Mouse (Mus musculus) kidney, embryonic 16.5 days (tissue): Measurements from ENCODE around the gene Dnah7a. TPM values are rescaled to one million over a fixed set of nuclear protein-coding genes. Genes with fewer than 3 reads are reported as not detected.
"Not testable (repeated sequence)": the region's sequence is repeated elsewhere in the genome, so short reads cannot be mapped to it uniquely, and the experiment has no call there.

Experiments
- ATAC-seq: fragments of 200-750 bp; cut with Nextera tagmentation; 2 replicates; pipeline ENCODE4 v1.8.0; 2017; ENCODE audit warnings: moderate TSS enrichment; ENCODE audit not compliant: low FRiP score, low TSS enrichment
- H3K27ac ChIP-seq: fragments of 300-500 bp; sonication (generic); 2 replicates; pipeline ENCODE4 v1.5.1; 2014; ENCODE audit warnings: low read length
- H3K27me3 ChIP-seq: fragments of 300-500 bp; sonication (generic); 2 replicates; pipeline ENCODE4 v1.6.1; 2014; ENCODE audit warnings: low read length, control low read depth, mixed read lengths; ENCODE audit not compliant: insufficient read depth
- H3K36me3 ChIP-seq: fragments of 300-500 bp; sonication (generic); 2 replicates; pipeline ENCODE4 v1.6.1; 2014; ENCODE audit warnings: low read length, control low read depth, mixed read lengths; ENCODE audit not compliant: insufficient read depth
- H3K4me1 ChIP-seq: fragments of 300-500 bp; sonication (generic); 2 replicates; pipeline ENCODE4 v1.6.1; 2014; ENCODE audit warnings: low read length, control low read depth, mixed read lengths; ENCODE audit not compliant: insufficient read depth
- H3K4me2 ChIP-seq: fragments of 300-500 bp; sonication (generic); replicated peaks from 2 replicates; pipeline ENCODE4 v1.6.1; 2014; ENCODE audit warnings: low read depth, low read length
- H3K4me3 ChIP-seq: fragments of 300-500 bp; sonication (generic); 2 replicates; pipeline ENCODE4 v1.5.1; 2014; ENCODE audit warnings: mild to moderate bottlenecking, low read length
- H3K9ac ChIP-seq: fragments of 300-500 bp; sonication (generic); replicated peaks from 2 replicates; pipeline ENCODE4 v1.6.1; 2014; ENCODE audit warnings: low read length
- H3K9me3 ChIP-seq: fragments of 300-500 bp; sonication (generic); 2 replicates; pipeline ENCODE4 v1.6.1; 2016; ENCODE audit warnings: low read length, control low read depth
- WGBS: fragments of 180-500 bp; shearing (Covaris S2); extraction: QIAGEN DNeasy Blood & Tissue Kit; methylation state at CpG from one replicate; pipeline ENCODE4 v1.1.7; 2014; 5-methylcytosine and 5-hydroxymethylcytosine counted together
- polyA plus RNA-seq: library from polyadenylated mRNA; unstranded; fragments of >200 nt; fragmentation: Nextera tagmentation; extraction: Ambion mirVana; gene quantifications from 2 replicates; pipeline ENCODE4 v1.2.1, GENCODE M21; 2015

The Dnah7a gene
- polyA plus RNA-seq, 1 experiment from 2014 or later = 0.70 TPM

GRCm38 (mm10) chr1:53711069-53711468 is 4.5 kb upstream of the Dnah7a start:
- no peak overlapping the region for H3K4me2 ChIP-seq
- no peaks in the 10 kb centered on the region for H3K27me3 ChIP-seq
- H3K4me1 ChIP-seq = peaks cover 3% of the 10 kb centered on the region; the same call in 1 of the 2 replicates
- H3K9ac ChIP-seq = no peak overlapping the region
- H3K9me3 ChIP-seq = no peaks in the 10 kb centered on the region
- ATAC-seq = no peak
- no peak overlapping the region for H3K27ac ChIP-seq
- H3K36me3 ChIP-seq = no peaks in the 10 kb centered on the region
- WGBS = 93% methylated on average over 9 of the region's 9 CpGs
- no peak overlapping the region for H3K4me3 ChIP-seq

GRCm38 (mm10) chr1:53709602-53710001 is 3.0 kb upstream of the Dnah7a start:
- ATAC-seq, H3K27me3 ChIP-seq, H3K4me1 ChIP-seq, H3K9ac ChIP-seq, H3K27ac ChIP-seq, H3K9me3 ChIP-seq, H3K4me2 ChIP-seq, H3K36me3 ChIP-seq, H3K4me3 ChIP-seq: not testable (repeated sequence)
- WGBS = 82% methylated on average over 5 of the region's 5 CpGs

GRCm38 (mm10) chr1:53704164-53704563 is 2.4 kb downstream of the Dnah7a start:
- no peak for ATAC-seq
- H3K4me3 ChIP-seq = no peak overlapping the region
- no peak overlapping the region for H3K9ac ChIP-seq
- WGBS = 87% methylated on average over 5 of the region's 5 CpGs
- no peak overlapping the region for H3K27ac ChIP-seq
- H3K4me2 ChIP-seq = no peak overlapping the region
- H3K27me3 ChIP-seq = no peaks in the 10 kb centered on the region
- H3K4me1 ChIP-seq = peaks cover 3% of the 10 kb centered on the region; the same call in 1 of the 2 replicates
- H3K9me3 ChIP-seq = no peaks in the 10 kb centered on the region
- H3K36me3 ChIP-seq = no peaks in the 10 kb centered on the region

GRCm38 (mm10) chr1:53664268-53664667 is 42.3 kb downstream of the Dnah7a start:
- H3K36me3 ChIP-seq, H3K4me2 ChIP-seq, H3K9me3 ChIP-seq, H3K27ac ChIP-seq, H3K27me3 ChIP-seq, H3K4me1 ChIP-seq, ATAC-seq, H3K9ac ChIP-seq, H3K4me3 ChIP-seq: not testable (repeated sequence)

- Histone ChIP-seq H3K4me3 (no peak overlapping the region), H3K4me1 (no peaks in the 10 kb centered on the region), H3K36me3 (no peaks in the 10 kb centered on the region), H3K27ac (no peak overlapping the region), H3K27me3 (no peaks in the 10 kb centered on the region), H3K9ac (no peak overlapping the region), H3K4me2 (no peak overlapping the region), H3K9me3 (no peaks in the 10 kb centered on the region)
- ATAC-seq = peak; percentile 57; the same call in 1 of the 2 replicates
- 52% methylated on average over 8 of the region's 8 CpGs for WGBS
These were observed 66.5 kb downstream of the Dnah7a start for GRCm38 (mm10) chr1:53639865-53640794.

- not testable (repeated sequence) for H3K9me3 ChIP-seq, H3K4me3 ChIP-seq, H3K4me2 ChIP-seq, H3K27ac ChIP-seq, H3K27me3 ChIP-seq, H3K4me1 ChIP-seq, H3K9ac ChIP-seq, H3K36me3 ChIP-seq, ATAC-seq
- 80% methylated on average over 2 of the region's 2 CpGs for WGBS
These were observed 70.9 kb downstream of the Dnah7a start for GRCm38 (mm10) chr1:53635641-53636040.

GRCm38 (mm10) chr1:53632040-53632439 is 74.5 kb downstream of the Dnah7a start:
- not testable (repeated sequence) for H3K9ac ChIP-seq, H3K4me3 ChIP-seq, H3K36me3 ChIP-seq, H3K27me3 ChIP-seq, H3K4me2 ChIP-seq, ATAC-seq, H3K9me3 ChIP-seq, H3K27ac ChIP-seq, H3K4me1 ChIP-seq

GRCm38 (mm10) chr1:53630011-53630410 is 76.6 kb downstream of the Dnah7a start:
- Histone ChIP-seq H3K4me3 (no peak overlapping the region), H3K27me3 (no peaks in the 10 kb centered on the region), H3K9me3 (no peaks in the 10 kb centered on the region), H3K4me2 (no peak overlapping the region), H3K9ac (no peak overlapping the region), H3K36me3 (no peaks in the 10 kb centered on the region), H3K4me1 (no peaks in the 10 kb centered on the region), H3K27ac (no peak overlapping the region)
- no peak for ATAC-seq
- WGBS = 14% methylated on average over 6 of the region's 6 CpGs

GRCm38 (mm10) chr1:53613486-53613885 is 93.1 kb downstream of the Dnah7a start:
- WGBS = 89% methylated on average over 16 of the region's 16 CpGs
- no peak for ATAC-seq

GRCm38 (mm10) chr1:53581326-53581725 is 125.3 kb downstream of the Dnah7a start:
- H3K9ac ChIP-seq, H3K4me3 ChIP-seq, H3K4me1 ChIP-seq, ATAC-seq, H3K36me3 ChIP-seq, H3K9me3 ChIP-seq, H3K27me3 ChIP-seq, H3K27ac ChIP-seq, H3K4me2 ChIP-seq: not testable (repeated sequence)
- 14% methylated on average over 1 of the region's 1 CpGs for WGBS

More at GRCm38 (mm10) chr1:53613486-53613885, 93.1 kb downstream of the Dnah7a start:
- H3K4me2 ChIP-seq = no peak overlapping the region
- H3K27ac ChIP-seq = no peak overlapping the region
- H3K36me3 ChIP-seq = no peaks in the 10 kb centered on the region
- H3K27me3 ChIP-seq = no peaks in the 10 kb centered on the region
- no peak overlapping the region for H3K4me3 ChIP-seq
- H3K9ac ChIP-seq = no peak overlapping the region
- no peaks in the 10 kb centered on the region for H3K4me1 ChIP-seq
- peaks cover 7% of the 10 kb centered on the region for H3K9me3 ChIP-seq
